Mouse (Mus musculus) MEL-GATA-1-ER (cell line): ENCODE results near the gene Igsf9b.

Source experiments
- DNase-seq: peaks from one replicate; pipeline ENCODE4 v3.0.0-alpha.2; 2012; ENCODE audit warnings: low read depth; ENCODE audit errors: extremely low read depth

The Igsf9b gene

DNA sequence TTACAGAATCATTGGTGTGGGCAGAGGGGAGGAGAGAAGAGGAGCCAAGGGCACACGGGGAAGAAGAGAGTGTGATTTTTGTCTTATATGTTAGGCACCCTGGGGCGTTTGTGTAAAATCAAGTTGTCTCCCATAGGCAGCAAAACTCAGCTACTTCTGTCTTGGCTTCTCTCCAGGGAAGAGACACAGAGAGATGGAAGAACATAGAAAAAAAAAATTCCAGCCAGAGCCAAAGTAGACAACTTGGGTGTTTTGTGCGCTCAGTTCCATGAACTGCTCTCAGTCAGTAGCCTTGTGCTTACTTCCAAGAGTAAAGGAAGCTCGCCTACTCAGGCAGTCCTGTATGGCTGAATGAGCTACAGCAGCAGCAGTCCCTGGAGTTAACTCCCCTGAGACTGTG lies 31.4 kb downstream of the Igsf9b start:
- DNase-seq, result no peak

DNA sequence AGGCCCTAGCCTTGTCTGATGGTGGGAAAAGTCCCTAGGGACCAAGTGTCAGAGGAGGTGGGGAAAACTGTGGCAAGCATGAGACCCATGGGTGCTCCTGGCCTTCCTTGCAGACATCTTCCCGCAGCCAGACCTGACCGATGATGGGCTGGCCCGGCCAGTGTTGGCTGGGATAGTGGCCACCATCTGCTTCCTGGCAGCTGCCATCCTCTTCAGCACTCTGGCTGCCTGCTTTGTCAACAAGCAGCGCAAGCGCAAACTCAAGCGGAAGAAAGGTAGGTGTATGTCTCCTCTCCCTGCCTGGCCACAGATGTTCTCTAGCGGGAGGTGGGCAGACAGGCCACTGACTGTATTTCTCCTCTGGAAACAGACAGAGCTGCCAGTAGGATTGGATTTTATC lies 32.5 kb downstream of the Igsf9b start:
- DNase-seq, result no peak

DNA sequence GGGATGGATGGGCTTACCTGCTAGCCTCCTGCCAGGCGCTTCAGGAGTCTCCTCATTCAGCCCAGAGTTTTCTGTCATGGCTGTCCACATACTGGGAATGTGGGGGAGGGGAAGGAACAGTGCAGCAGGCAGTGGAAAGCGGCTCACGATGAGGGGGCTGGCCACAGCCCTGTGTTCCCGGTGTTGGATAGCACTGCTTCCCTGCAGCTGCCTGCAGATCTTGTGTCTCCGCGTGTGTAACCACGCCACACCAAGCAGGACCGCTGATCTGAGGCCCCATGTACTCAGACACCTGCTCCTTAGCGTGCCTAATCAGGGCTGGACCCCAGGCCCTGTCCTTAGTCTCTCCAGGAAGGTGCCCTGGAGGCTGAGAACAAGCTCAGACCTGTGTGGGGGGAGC lies 35.9 kb downstream of the Igsf9b start:
- DNase-seq, result no peak

DNA sequence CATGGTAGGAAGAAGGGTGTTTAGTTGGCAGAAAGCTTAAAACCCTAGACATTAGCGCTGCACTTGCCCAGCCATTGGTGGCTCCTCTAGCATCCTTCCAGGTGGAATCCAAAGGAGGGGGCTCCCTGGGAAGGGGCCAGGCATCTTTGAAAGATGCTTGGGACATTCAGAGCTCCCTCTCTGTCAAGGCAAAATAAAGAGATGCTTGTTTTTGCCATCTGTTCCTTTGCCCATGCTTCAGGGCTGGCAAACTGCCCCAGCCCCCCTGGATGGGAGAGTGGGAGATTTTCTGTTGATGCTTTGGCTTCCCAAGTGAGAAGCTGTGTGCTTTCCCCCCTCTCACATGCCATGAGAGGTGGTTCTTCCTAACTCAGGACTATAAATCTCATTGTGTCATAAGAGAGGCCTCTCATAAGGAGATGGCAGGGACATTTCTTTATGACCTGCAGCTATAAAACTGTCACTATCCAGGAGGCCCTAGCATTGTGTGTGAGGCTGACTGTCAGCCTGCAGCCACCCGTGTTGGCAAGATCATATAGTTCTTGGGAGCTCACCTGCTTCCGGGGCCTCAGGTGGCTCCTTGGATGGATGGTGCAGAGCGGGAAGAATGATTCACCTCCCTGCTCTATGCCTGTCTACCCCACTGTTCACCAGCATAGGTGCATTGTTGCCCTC lies 38.1 kb downstream of the Igsf9b start:
- no peak for DNase-seq

DNA sequence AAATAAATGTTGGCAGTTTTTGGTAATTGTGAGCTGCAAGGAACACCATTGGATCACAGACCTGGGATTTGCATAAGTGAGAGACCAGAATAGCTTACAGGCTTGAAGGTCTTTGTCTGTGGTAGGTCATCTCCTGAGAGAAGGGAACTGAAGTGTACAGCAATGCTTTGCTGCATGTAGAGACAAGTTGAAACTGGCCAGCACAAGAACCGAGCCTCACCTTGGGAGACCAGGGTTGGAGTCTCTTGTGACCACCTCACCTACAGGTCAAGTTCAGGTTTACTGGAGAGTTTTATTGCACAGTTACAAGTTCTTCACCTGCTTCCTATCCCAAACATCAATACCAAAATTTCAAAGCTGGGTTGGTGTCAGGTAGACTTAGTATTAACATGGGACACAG lies 40.2 kb downstream of the Igsf9b start:
- DNase-seq, result no peak

DNA sequence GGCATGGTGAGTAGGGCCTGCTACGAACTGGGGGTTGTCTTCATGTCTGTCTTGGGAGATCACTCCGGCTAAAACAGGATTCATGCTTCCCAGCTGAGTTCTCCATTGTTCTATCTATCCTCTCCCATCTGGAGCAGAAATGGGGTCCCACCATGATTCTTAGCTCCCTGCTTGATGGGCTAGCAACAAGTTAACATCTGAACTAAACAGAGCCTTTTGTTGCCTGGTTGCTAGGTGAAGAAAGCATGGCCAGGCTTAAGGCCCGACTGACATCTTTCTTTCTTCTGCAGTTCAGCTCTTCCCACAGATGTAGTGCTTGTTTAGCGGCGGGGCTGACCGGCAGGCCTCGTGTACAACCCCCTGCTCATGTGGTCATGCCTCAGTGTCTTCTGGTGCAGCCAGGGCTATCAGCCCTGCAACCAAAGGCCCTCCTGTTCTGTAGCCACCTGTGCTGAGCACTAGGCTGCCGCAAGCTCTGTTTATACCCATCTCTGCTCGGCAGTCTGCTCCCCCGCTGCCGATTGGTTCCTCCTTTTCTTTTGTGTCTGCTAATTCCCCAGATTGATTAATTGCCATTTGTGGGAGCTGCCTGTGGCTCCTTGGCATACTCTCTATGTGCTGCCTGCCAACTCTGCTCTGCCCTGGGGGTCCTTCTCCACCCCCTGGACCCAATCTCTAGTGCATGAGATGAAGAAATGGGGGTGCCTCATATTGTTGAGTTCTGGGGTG lies 47.7 kb downstream of the Igsf9b start:
- DNase-seq, result no peak

DNA sequence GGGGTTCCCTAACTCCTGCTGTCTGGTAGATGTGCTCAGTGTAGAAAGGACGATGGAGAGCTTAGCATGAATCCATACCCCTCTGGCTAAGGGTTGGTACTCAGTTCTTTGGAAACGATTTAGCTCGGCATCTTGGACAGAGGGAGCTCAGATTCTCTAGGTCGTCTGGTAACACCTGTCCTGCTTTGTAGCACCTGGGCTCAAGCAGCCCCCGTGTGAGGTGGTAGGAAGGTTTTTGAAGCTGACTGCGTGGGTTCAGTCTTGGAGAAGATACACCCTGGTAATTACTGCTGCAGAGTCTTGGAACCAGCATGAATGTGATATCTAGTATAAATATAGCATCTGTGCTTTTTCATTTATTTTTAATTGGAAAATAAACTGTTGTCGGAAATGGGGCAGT lies 54.1 kb downstream of the Igsf9b start:
- no peak for DNase-seq

DNA sequence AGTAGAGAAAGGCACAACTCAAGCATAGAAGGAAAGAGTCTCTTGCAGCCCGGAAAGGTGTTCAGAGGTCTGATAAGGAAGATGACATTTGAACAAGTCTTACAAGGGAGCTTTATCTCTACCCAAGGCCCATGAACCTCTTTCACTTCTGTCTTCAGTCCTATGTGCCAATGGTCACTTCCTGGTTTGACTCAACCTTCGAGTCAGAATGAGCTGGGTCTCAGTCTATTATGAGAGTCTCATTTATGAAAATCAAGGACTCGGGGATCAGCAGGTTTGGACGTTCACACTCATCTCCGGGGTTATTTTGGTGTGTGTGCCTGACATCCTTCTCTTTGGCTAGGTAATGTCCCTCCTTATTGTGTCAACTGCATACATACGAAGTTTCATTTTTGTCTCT lies 58.9 kb downstream of the Igsf9b start:
- DNase-seq, result no peak

DNA sequence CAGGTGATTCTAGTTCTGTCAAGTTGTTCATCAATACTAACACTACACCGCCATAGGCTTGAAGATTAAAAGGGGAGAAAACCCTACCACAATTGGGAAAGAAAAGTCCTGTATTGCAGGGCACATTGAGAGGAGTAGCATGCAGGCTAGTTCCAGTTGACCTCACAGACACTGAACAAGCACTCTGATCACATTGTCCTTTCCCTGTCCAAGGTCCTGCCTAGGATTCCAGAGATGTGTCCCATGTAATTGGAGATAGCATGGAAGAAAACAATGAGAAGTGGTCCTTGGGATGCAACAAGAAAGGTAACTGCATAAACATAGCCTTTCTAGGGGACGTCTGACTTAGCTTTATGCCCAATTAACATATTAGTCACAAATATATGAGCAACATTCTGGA lies 68.2 kb downstream of the Igsf9b start:
- no peak for DNase-seq

DNA sequence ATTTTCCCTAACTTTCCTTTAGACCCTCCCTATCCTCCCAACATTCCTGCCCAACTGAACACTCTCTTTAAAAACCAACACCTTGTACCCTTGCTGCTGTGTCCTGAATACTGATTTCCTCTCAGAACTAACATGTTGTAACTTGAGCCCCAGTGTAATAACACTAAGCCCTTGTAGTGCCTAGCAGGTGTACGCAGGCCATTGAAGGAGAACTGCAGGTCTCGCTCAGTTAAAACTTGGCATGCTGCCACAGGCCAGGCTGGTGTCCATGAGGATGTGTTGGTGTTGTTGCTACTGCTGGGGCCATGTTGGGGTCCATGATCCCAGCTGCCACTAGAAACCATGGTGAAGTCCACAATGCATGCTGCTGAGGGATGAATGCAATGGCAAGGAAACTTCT lies 70.1 kb downstream of the Igsf9b start:
- DNase-seq, result no peak

DNA sequence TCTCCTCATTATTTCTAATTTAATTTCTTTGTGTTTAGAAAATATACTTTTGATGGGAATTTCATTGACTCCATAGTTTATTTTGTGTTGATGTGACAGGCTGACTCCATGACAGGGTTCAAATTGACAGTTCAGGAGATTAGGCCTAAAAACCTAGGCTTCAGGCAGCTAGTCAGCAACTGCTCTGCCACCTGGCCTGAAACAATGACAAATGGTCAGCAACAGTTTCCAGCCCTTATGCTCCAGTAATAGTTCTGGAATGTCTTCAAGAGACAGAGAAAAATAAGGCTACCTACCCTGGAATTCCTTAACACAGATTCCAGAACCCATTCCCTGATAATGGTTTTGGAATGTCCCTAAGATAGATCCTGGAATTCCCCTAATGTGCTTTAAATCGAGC lies 76.7 kb downstream of the Igsf9b start:
- DNase-seq, result no peak

DNA sequence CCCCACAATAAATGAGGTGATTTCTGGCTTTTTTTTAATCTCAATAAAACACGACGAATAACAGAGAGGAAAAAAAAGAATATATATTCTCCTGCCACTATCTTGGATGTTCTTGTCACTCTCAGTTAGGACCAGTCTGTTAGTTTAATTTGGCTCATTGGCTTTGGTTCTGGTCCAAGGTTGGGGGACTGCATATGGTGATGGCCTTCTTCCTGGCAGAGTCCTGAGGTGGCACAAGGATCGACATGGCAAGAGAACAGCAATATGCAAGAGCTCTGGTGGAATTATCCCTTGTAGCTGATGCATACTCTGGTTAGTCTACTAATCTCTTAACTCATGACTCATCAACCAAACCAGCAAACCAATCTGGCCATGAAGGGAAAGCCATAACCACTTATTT lies 87.9 kb downstream of the Igsf9b start:
- no peak for DNase-seq

DNA sequence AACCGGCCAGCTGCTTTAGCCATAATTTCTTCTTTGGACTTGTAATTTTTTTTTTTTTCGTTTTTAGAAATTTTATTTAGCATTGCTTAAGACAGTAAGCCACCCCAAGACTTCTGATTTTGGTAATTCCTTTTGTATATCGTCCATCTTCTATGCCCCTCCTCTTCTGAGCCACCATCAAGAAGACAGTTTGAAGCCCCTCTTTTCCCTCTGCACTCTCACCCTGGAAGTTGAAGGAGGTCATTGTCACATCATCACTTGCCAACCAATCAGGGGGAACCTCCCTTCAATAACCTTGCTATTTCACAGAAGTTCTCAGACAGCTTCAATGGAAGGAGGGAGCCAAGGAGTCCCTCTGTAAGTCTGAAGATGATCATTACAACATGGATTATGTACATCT lies 97.5 kb downstream of the Igsf9b start, which contains the start of gene Spata19:
Gene Spata19, plus strand, starts transcription at position 301 of the 400 bp plus-strand sequence.
- DNase-seq, result no peak

DNA sequence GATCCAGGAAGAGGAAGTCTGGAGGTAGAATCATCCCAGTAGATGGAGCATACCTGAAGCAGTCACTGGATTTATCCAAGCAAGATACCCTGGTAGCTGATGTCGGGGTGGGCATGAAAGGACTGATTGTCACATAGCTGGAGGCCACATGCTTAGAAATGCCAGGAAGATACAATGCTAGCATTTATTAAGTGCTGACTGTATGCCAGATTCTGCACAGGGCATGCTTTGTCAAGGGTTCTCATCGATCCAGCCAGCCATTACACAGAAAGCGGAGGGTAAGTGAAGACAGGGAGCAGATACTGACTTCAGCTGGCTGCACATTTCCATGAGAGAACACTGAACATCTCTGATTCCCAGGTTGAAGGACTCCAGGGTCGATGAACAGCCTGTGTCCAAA lies 102.2 kb downstream of the Igsf9b start:
- DNase-seq, result no peak
